Comparison of ENCODE assay signal across 25 mouse cellular contexts in genomic region chr4:146494980-146495379, GRCm38 (mm10). TPM values are rescaled to one million over a fixed set of nuclear protein-coding genes. Genes with fewer than 3 reads are reported as not detected.
DNase-seq lines count a peak whose midpoint lies in the region; ATAC-seq and TF ChIP-seq lines count a peak whose summit lies in the region.
"Had no signal": no experiment of that assay in that cellular context is flagged by ENCODE, and none has a peak within 500 bp of the region (broad histone marks: within the 10 kb centered on the region; RNA-seq: fewer than 3 reads in every experiment).

No protein-coding gene starts in this region.

- H3K9me3 ChIP-seq in intestine, embryonic 16.5 days (ENCODE audit: control insufficient read depth, low read length) = peaks cover 28% of the 10 kb centered on the region
- peaks cover 56% of the 10 kb centered on the region for H3K9me3 ChIP-seq in intestine, postnatal 0 days (ENCODE audit: control insufficient read depth)
- H3K9me3 ChIP-seq in lung, embryonic 16.5 days (ENCODE audit: control insufficient read depth, low read length) = peaks cover 42% of the 10 kb centered on the region
- H3K9me3 ChIP-seq in embryonic facial prominence, embryonic 15.5 days (replicated peaks) = peaks cover 50% of the 10 kb centered on the region

- DNase-seq in lung, postnatal 4 days = no peak
- DNase-seq in adipocyte (ENCODE audit: low spot score) = no peak
- DNase-seq: adrenal gland, postnatal 10 days; cerebellum, adult 2 months; cerebellum, postnatal 25 days; gastrocnemius, postnatal 10 days; heart, adult 11 months; heart, postnatal 36 days; kidney, adult 18-20 months; kidney, postnatal 25 days; lung, postnatal 10 days had no signal

- H3K4me1 ChIP-seq in intestine, embryonic 16.5 days (ENCODE audit: control insufficient read depth, insufficient read depth, low read length) = no peaks in the 10 kb centered on the region
- no peaks in the 10 kb centered on the region for H3K4me1 ChIP-seq in intestine, postnatal 0 days (replicated peaks; ENCODE audit: control insufficient read depth, insufficient read depth, low read length)
- no peaks in the 10 kb centered on the region for H3K4me1 ChIP-seq in lung, embryonic 16.5 days (replicated peaks; ENCODE audit: control insufficient read depth, insufficient read depth, low read length)
- no peaks in the 10 kb centered on the region for H3K4me1 ChIP-seq in embryonic facial prominence, embryonic 15.5 days
- H3K4me1 ChIP-seq: megakaryocyte, embryonic 14.5 days; midbrain, embryonic 15.5 days; neural tube, embryonic 15.5 days had no signal

- WGBS in intestine, embryonic 16.5 days = 67% methylated on average over 4 of the region's 4 CpGs
- 67% methylated on average over 4 of the region's 4 CpGs for WGBS in intestine, postnatal 0 days
- 63% methylated on average over 4 of the region's 4 CpGs for WGBS in lung, embryonic 16.5 days
- 65% methylated on average over 4 of the region's 4 CpGs for WGBS in embryonic facial prominence, embryonic 15.5 days

- no peak overlapping the region for H3K4me3 ChIP-seq in intestine, embryonic 16.5 days (ENCODE audit: low read length)
- no peak overlapping the region for H3K4me3 ChIP-seq in intestine, postnatal 0 days (ENCODE audit: low read depth, low read length)
- H3K4me3 ChIP-seq in lung, embryonic 16.5 days (ENCODE audit: low read length) = no peak overlapping the region
- no peak overlapping the region for H3K4me3 ChIP-seq in embryonic facial prominence, embryonic 15.5 days (replicated peaks)
- H3K4me3 ChIP-seq: layer of hippocampus, adult 2 months; megakaryocyte, embryonic 14.5 days; midbrain, embryonic 15.5 days; neural tube, embryonic 15.5 days had no signal

- no peaks in the 10 kb centered on the region for H3K27me3 ChIP-seq in intestine, embryonic 16.5 days (replicated peaks; ENCODE audit: control insufficient read depth, insufficient read depth, low read length)
- H3K27me3 ChIP-seq in intestine, postnatal 0 days (replicated peaks; ENCODE audit: control insufficient read depth, insufficient read depth, low read length) = no peaks in the 10 kb centered on the region
- H3K27me3 ChIP-seq in lung, embryonic 16.5 days (ENCODE audit: control insufficient read depth, insufficient read depth, low read depth, low read length) = no peaks in the 10 kb centered on the region
- H3K27me3 ChIP-seq in embryonic facial prominence, embryonic 15.5 days = no peaks in the 10 kb centered on the region
- H3K27me3 ChIP-seq: megakaryocyte, embryonic 14.5 days; midbrain, embryonic 15.5 days; neural tube, embryonic 15.5 days had no signal

- no peak overlapping the region for H3K27ac ChIP-seq in intestine, embryonic 16.5 days (ENCODE audit: low read length)
- H3K27ac ChIP-seq in intestine, postnatal 0 days (ENCODE audit: low read depth, low read length) = no peak overlapping the region
- H3K27ac ChIP-seq in lung, embryonic 16.5 days (ENCODE audit: low read length) = no peak overlapping the region
- no peak overlapping the region for H3K27ac ChIP-seq in embryonic facial prominence, embryonic 15.5 days (replicated peaks)
- H3K27ac ChIP-seq: layer of hippocampus, adult 2 months; liver, embryonic 14.5 days; midbrain, embryonic 15.5 days; neural tube, embryonic 15.5 days had no signal

- H3K9ac ChIP-seq in intestine, embryonic 16.5 days (ENCODE audit: low read depth, low read length) = no peak overlapping the region
- no peak overlapping the region for H3K9ac ChIP-seq in intestine, postnatal 0 days (ENCODE audit: low read depth, low read length)
- H3K9ac ChIP-seq in lung, embryonic 16.5 days (ENCODE audit: low read length) = no peak overlapping the region
- no peak overlapping the region for H3K9ac ChIP-seq in embryonic facial prominence, embryonic 15.5 days
- H3K9ac ChIP-seq: liver, embryonic 14.5 days; midbrain, embryonic 15.5 days; neural tube, embryonic 15.5 days had no signal

- H3K4me2 ChIP-seq in intestine, embryonic 16.5 days (ENCODE audit: low read depth, low read length) = no peak overlapping the region
- H3K4me2 ChIP-seq in intestine, postnatal 0 days (replicated peaks; ENCODE audit: low read depth) = no peak overlapping the region
- no peak overlapping the region for H3K4me2 ChIP-seq in lung, embryonic 16.5 days (ENCODE audit: low read depth, low read length)
- no peak overlapping the region for H3K4me2 ChIP-seq in embryonic facial prominence, embryonic 15.5 days (replicated peaks)
- H3K4me2 ChIP-seq: midbrain, embryonic 15.5 days; neural tube, embryonic 15.5 days had no signal

- TF ChIP-seq CTCF in intestine, postnatal 0 days (IDR thresholded peaks at IDR 0.05; ENCODE audit: low read depth) = no peak

- H3K36me3 ChIP-seq in intestine, embryonic 16.5 days (ENCODE audit: control insufficient read depth, insufficient read depth, low read length) = no peaks in the 10 kb centered on the region
- no peaks in the 10 kb centered on the region for H3K36me3 ChIP-seq in intestine, postnatal 0 days (ENCODE audit: control insufficient read depth, insufficient read depth)
- H3K36me3 ChIP-seq in lung, embryonic 16.5 days (ENCODE audit: control insufficient read depth, insufficient read depth, low read length) = no peaks in the 10 kb centered on the region
- H3K36me3 ChIP-seq in embryonic facial prominence, embryonic 15.5 days = no peaks in the 10 kb centered on the region
- H3K36me3 ChIP-seq: midbrain, embryonic 15.5 days had no signal

- ATAC-seq in intestine, embryonic 16.5 days = 0 out of 2 replicates have a peak, but pooled peaks have one; percentile 16
- no peak for ATAC-seq in intestine, postnatal 0 days
- peak; percentile 31; the same call in 1 of the 2 replicates for ATAC-seq in lung, embryonic 16.5 days (ENCODE audit: low read depth)
- 0 out of 2 replicates have a peak, but pooled peaks have one; percentile 8 for ATAC-seq in embryonic facial prominence, embryonic 15.5 days (ENCODE audit: insufficient number of reproducible peaks, low FRiP score, low TSS enrichment, low read depth)
- ATAC-seq in megakaryocyte progenitor cell, adult 5-6 weeks (replicated peaks; ENCODE audit: poor library complexity) = 0 out of 2 replicates have a peak, but pooled peaks have one; percentile 11
- ATAC-seq: activated CD4-positive, CD25-positive, alpha-beta regulatory T cell, adult 4 months; forebrain, embryonic 14.5 days; midbrain, embryonic 15.5 days had no signal

RNA-seq across cellular contexts. Expression of gene Zfp981, which starts 6.8 kb away (rescaled TPM):
- polyA plus RNA-seq in intestine, embryonic 16.5 days (2015; fragmentation: Nextera tagmentation; extraction: Ambion mirVana) = 0.05 TPM in 1 of 2 replicates, not detected in the other
- not detected in 2 replicates for polyA plus RNA-seq in intestine, postnatal 0 days (2015; fragmentation: Nextera tagmentation; extraction: Ambion mirVana)
- 0.09 TPM in 1 of 2 replicates, not detected in the other for polyA plus RNA-seq in lung, embryonic 16.5 days (2015; fragmentation: Nextera tagmentation; extraction: Ambion mirVana)
- polyA plus RNA-seq in embryonic facial prominence, embryonic 15.5 days (2015; fragmentation: Nextera tagmentation; extraction: Ambion mirVana) = 0.05 TPM in 1 of 2 replicates, not detected in the other
- 0.05 and 0.10 TPM in 2 replicates for total RNA-seq in megakaryocyte progenitor cell, adult 5-6 weeks (2015)
- not detected in 2 replicates for total RNA-seq in megakaryocyte progenitor cell, adult 5-6 weeks (2017)
- polyA plus RNA-seq: embryonic facial prominence, embryonic 14.5 days; small intestine, adult 2 months had no signal

RNA-seq across cellular contexts. Expression of gene Zfp992, which starts 46.2 kb away (rescaled TPM):
- polyA plus RNA-seq in intestine, embryonic 16.5 days (2015; fragmentation: Nextera tagmentation; extraction: Ambion mirVana) = 3.0 and 4.3 TPM in 2 replicates
- 4.3 and 4.8 TPM in 2 replicates for polyA plus RNA-seq in intestine, postnatal 0 days (2015; fragmentation: Nextera tagmentation; extraction: Ambion mirVana)
- polyA plus RNA-seq in lung, embryonic 16.5 days (2015; fragmentation: Nextera tagmentation; extraction: Ambion mirVana) = 0.73 and 1.2 TPM in 2 replicates
- polyA plus RNA-seq in embryonic facial prominence, embryonic 15.5 days (2015; fragmentation: Nextera tagmentation; extraction: Ambion mirVana) = 1.8 and 2.3 TPM in 2 replicates
- 22.0 and 24.6 TPM in 2 replicates for total RNA-seq in megakaryocyte progenitor cell, adult 5-6 weeks (2015)
- total RNA-seq in megakaryocyte progenitor cell, adult 5-6 weeks (2017) = 7.4 and 12.2 TPM in 2 replicates
